In the genomic region with DNA sequence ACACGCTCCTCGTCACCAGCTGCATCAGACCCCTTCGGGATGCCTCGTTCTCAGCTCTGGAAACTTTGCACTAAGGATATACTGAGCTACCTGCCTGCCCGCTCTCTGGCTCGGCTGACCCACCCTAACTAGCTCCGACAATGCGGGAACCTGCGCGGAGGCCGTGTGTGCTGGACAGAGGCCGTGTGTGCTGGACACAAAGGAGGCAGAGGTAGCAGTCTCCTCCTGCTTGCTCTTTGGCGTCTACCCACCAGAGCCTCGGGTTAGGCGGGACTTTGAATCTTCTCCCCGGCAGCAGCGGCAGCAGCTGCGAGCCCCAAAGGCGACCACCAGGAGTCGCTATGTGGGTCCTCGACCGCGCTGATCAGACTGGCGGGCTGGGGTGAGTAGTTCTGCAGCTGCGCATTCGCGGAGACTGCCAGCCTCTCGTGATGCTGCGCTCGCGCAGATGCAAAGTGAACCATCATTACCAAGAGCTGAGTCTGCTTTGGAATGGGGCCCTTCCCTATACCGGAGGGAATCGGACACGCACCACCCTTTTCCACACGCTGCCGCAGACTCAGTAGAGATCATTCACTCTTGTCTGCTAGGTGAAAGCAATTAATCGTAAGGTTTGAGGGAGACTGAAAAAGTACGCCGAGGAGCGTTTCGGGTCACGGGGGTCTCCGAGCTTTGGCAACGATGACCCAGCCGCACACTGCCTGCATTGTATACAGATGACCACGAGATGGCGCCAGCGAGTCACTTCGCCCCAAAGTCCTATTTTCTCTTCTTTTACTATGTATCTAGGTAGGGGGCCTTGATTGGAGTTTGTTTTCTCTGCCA, we compare ENCODE assay signal across 8 mouse cellular contexts. TPM values are rescaled to one million over a fixed set of nuclear protein-coding genes. Genes with fewer than 3 reads are reported as not detected.
DNase-seq lines count a peak whose midpoint lies in the region; ATAC-seq lines count a peak whose summit lies in the region.

No protein-coding gene starts in this region.

- H3K4me3 ChIP-seq in hindbrain, embryonic 13.5 days: peak overlapping the region; percentile 51

- H3K4me2 ChIP-seq in hindbrain, embryonic 13.5 days: peak overlapping the region; percentile 77

- no peaks in the 10 kb centered on the region for H3K9me3 ChIP-seq in hindbrain, embryonic 13.5 days

- peaks cover 11% of the 10 kb centered on the region for H3K4me1 ChIP-seq in hindbrain, embryonic 13.5 days (replicated peaks)

- H3K27ac ChIP-seq in hindbrain, embryonic 13.5 days: peak overlapping the region; percentile 92

- under 1% methylated on average over 49 of the region's 49 CpGs for WGBS in hindbrain, embryonic 13.5 days

- peak; percentile 94 for DNase-seq in R1 (ENCODE audit: low read depth, low spot score)
- DNase-seq in cerebellum, postnatal 14 days: peak; percentile 92 to 94
- peak; percentile 90 to 92 for DNase-seq in frontal cortex, postnatal 14 days (ENCODE audit: low spot score in 2 of 2)
- peak; percentile 82 to 86 for DNase-seq in layer of hippocampus, postnatal 25 days (ENCODE audit: extremely low spot score in 1 of 2, low spot score in 1 of 2)
- DNase-seq in lung, postnatal 14 days: peak; percentile 92
- DNase-seq in ovary, postnatal 36 days (ENCODE audit: low spot score): peak; percentile 89
- peak; percentile 96 for DNase-seq in thymus, postnatal 25 days

- no peaks in the 10 kb centered on the region for H3K36me3 ChIP-seq in hindbrain, embryonic 13.5 days

- peak; percentile 97 for ATAC-seq in hindbrain, embryonic 13.5 days (ENCODE audit: low FRiP score)

- peak overlapping the region; percentile 68 for H3K9ac ChIP-seq in hindbrain, embryonic 13.5 days

- peaks cover 24% of the 10 kb centered on the region for H3K27me3 ChIP-seq in hindbrain, embryonic 13.5 days

RNA-seq across cellular contexts. Expression of gene Hist2h2bb, which starts 8.5 kb away (rescaled TPM):
- polyA plus RNA-seq in hindbrain, embryonic 13.5 days (2015; fragmentation: Nextera tagmentation; extraction: Ambion mirVana): 2.7 and 3.4 TPM in 2 replicates
- 100 to 1,000 TPM; 110 to 123 TPM for total RNA-seq in layer of hippocampus, postnatal 25 days (2021)

RNA-seq across cellular contexts. Expression of gene Hist2h3b, which starts 9.6 kb away (rescaled TPM):
- 19.6 and 22.4 TPM in 2 replicates for polyA plus RNA-seq in hindbrain, embryonic 13.5 days (2015; fragmentation: Nextera tagmentation; extraction: Ambion mirVana)
- total RNA-seq in layer of hippocampus, postnatal 25 days (2021): 10 to 100 TPM; 41.9 to 53.6 TPM

RNA-seq across cellular contexts. Expression of gene Hist2h4, which starts 14.9 kb away (rescaled TPM):
- 5.2 and 6.1 TPM in 2 replicates for polyA plus RNA-seq in hindbrain, embryonic 13.5 days (2015; fragmentation: Nextera tagmentation; extraction: Ambion mirVana)
- total RNA-seq in layer of hippocampus, postnatal 25 days (2021): 10 to 100 TPM; 23.8 to 28.4 TPM

RNA-seq across cellular contexts. Expression of gene Fcgr1, which starts 15.8 kb away (rescaled TPM):
- polyA plus RNA-seq in hindbrain, embryonic 13.5 days (2015; fragmentation: Nextera tagmentation; extraction: Ambion mirVana): 1.5 and 1.7 TPM in 2 replicates
- total RNA-seq in layer of hippocampus, postnatal 25 days (2021): 1 to 10 TPM; 2.9 to 3.3 TPM

RNA-seq across cellular contexts. Expression of gene Hist2h3c1, which starts 31.5 kb away (rescaled TPM):
- polyA plus RNA-seq in hindbrain, embryonic 13.5 days (2015; fragmentation: Nextera tagmentation; extraction: Ambion mirVana): 0.62 TPM in 1 of 2 replicates, not detected in the other
- not detected for total RNA-seq in layer of hippocampus, postnatal 25 days (2021)

Comparison
In these comparisons a context has a peak if more than half of its experiments do, and no peak if none do; other contexts are left out.
1. Peak in every context shown above with its lines: DNase-seq, ATAC-seq, H3K4me3 ChIP-seq and H3K27ac ChIP-seq.